Mouse (Mus musculus): ENCODE measurements around the gene Nup62. TPM values are rescaled to one million over a fixed set of nuclear protein-coding genes. Genes with fewer than 3 reads are reported as not detected.
A peak's percentile ranks its signal among the peaks of the same experiment; 100 is the strongest.

The Nup62 gene
- polyA plus RNA-seq, 1 experiment from 2014 or later = 48.7 TPM

GRCm38 (mm10) chr7:44835373-44836015 lies 19.6 kb downstream of the Nup62 start:
- no peak for DNase-seq (ENCODE audit: low read depth, low spot score)
- CTCF ChIA-PET = interaction anchor here (1.1 to 3.1 kb wide), 2 partner anchors 10 to 13 kb away, joined by 4 to 14 read pairs; no protein-coding TSS in a partner anchor
- TF ChIP-seq CTCF (IDR thresholded peaks at IDR 0.05) = no peak
- no peaks in the 10 kb centered on the region for H3K27me3 ChIP-seq
- ATAC-seq = no peak
- POLR2A ChIA-PET = interaction anchor here (1.1 to 1.4 kb wide), 2 partner anchors 8 to 16 kb away, joined by 4 to 6 read pairs; no protein-coding TSS in a partner anchor
- in situ Hi-C loops (cut with MboI; ENCODE audit: low pct_unique_long_range_greater_than_20kb) = no loop called here

GRCm38 (mm10) chr7:44836016-44836404 lies 20.1 kb downstream of the Nup62 start:
- in situ Hi-C loops (cut with MboI; ENCODE audit: low pct_unique_long_range_greater_than_20kb) = no loop called here
- DNase-seq (ENCODE audit: low read depth, low spot score) (no peak), ATAC-seq (no peak)
- POLR2A ChIA-PET = no interaction called here
- TF ChIP-seq CTCF (IDR thresholded peaks at IDR 0.05) = no peak
- H3K27me3 ChIP-seq = no peaks in the 10 kb centered on the region
- CTCF ChIA-PET = interaction anchor here (0.8 to 3.1 kb wide), 3 partner anchors 8 to 14 kb away, joined by 3 to 14 read pairs (median 4); no protein-coding TSS in a partner anchor

- TF ChIP-seq CTCF (IDR thresholded peaks at IDR 0.05) = no peak
- ATAC-seq = no peak
- CTCF ChIA-PET = interaction anchor here (0.8 to 3.1 kb wide), 4 partner anchors 9 to 91 kb away, joined by 3 to 14 read pairs (median 4); no protein-coding TSS in a partner anchor
- no peak for DNase-seq (ENCODE audit: low read depth, low spot score)
- POLR2A ChIA-PET = interaction anchor here (1.1 kb wide), 1 partner anchor 14 kb away, joined by 4 read pairs; no protein-coding TSS in a partner anchor
- in situ Hi-C loops (cut with MboI; ENCODE audit: low pct_unique_long_range_greater_than_20kb) = no loop called here
- no peaks in the 10 kb centered on the region for H3K27me3 ChIP-seq
These were observed 20.6 kb downstream of the Nup62 start for GRCm38 (mm10) chr7:44836423-44837053.

- no peaks in the 10 kb centered on the region for H3K27me3 ChIP-seq
- CTCF ChIA-PET = interaction anchor here (2.0 kb wide), 1 partner anchor 14 kb away, joined by 8 read pairs; no protein-coding TSS in a partner anchor
- TF ChIP-seq CTCF (IDR thresholded peaks at IDR 0.05) = no peak
- DNase-seq (ENCODE audit: low read depth, low spot score) (no peak), ATAC-seq (no peak)
- in situ Hi-C loops (cut with MboI; ENCODE audit: low pct_unique_long_range_greater_than_20kb) = no loop called here
- POLR2A ChIA-PET = interaction anchor here (2.7 kb wide), 1 partner anchor 11 kb away, joined by 11 read pairs; no protein-coding TSS in a partner anchor
These were observed 22.2 kb downstream of the Nup62 start for GRCm38 (mm10) chr7:44838073-44838472.

GRCm38 (mm10) chr7:44839171-44839490 lies 23.2 kb downstream of the Nup62 start:
- ChIA-PET POLR2A (interaction anchor here (1.0 to 2.7 kb wide), 2 partner anchors 12 to 57 kb away, joined by 3 to 11 read pairs; no protein-coding TSS in a partner anchor), CTCF (no interaction called here)
- ATAC-seq = no peak
- no peak for DNase-seq (ENCODE audit: low read depth, low spot score)
- no peak for TF ChIP-seq CTCF (IDR thresholded peaks at IDR 0.05)
- in situ Hi-C loops (cut with MboI; ENCODE audit: low pct_unique_long_range_greater_than_20kb) = no loop called here
- H3K27me3 ChIP-seq = no peaks in the 10 kb centered on the region

GRCm38 (mm10) chr7:44839491-44840191 lies 23.8 kb downstream of the Nup62 start:
- TF ChIP-seq CTCF (IDR thresholded peaks at IDR 0.05) = no peak
- DNase-seq (ENCODE audit: low read depth, low spot score) = no peak
- in situ Hi-C loops (cut with MboI; ENCODE audit: low pct_unique_long_range_greater_than_20kb) = no loop called here
- no peaks in the 10 kb centered on the region for H3K27me3 ChIP-seq
- ChIA-PET POLR2A (interaction anchor here (1.0 to 2.7 kb wide), 2 partner anchors 12 to 57 kb away, joined by 3 to 11 read pairs; no protein-coding TSS in a partner anchor), CTCF (no interaction called here)
- ATAC-seq = no peak

GRCm38 (mm10) chr7:44840426-44840825 lies 24.5 kb downstream of the Nup62 start:
- no peaks in the 10 kb centered on the region for H3K27me3 ChIP-seq
- DNase-seq (ENCODE audit: low read depth, low spot score) (no peak), ATAC-seq (no peak)
- TF ChIP-seq CTCF (IDR thresholded peaks at IDR 0.05) = no peak
- ChIA-PET CTCF (no interaction called here), POLR2A (no interaction called here)
- in situ Hi-C loops (cut with MboI; ENCODE audit: low pct_unique_long_range_greater_than_20kb) = no loop called here

- H3K27me3 ChIP-seq = no peaks in the 10 kb centered on the region
- ChIA-PET POLR2A (interaction anchor here (1.0 kb wide), 1 partner anchor 15 kb away, joined by 3 read pairs; no protein-coding TSS in a partner anchor), CTCF (interaction anchor here (1.6 kb wide), 1 partner anchor 24 kb away, joined by 4 read pairs; no protein-coding TSS in a partner anchor)
- no peak for TF ChIP-seq CTCF (IDR thresholded peaks at IDR 0.05)
- ATAC-seq (peak; percentile 18), DNase-seq (ENCODE audit: low read depth, low spot score) (no peak)
- in situ Hi-C loops (cut with MboI; ENCODE audit: low pct_unique_long_range_greater_than_20kb) = no loop called here
These were observed 26.1 kb downstream of the Nup62 start for GRCm38 (mm10) chr7:44841825-44842463.

- no peak for DNase-seq (ENCODE audit: low read depth, low spot score)
- TF ChIP-seq CTCF (IDR thresholded peaks at IDR 0.05) = no peak
- in situ Hi-C loops (cut with MboI; ENCODE audit: low pct_unique_long_range_greater_than_20kb) = no loop called here
- ChIA-PET POLR2A (no interaction called here), CTCF (interaction anchor here (1.8 kb wide), 1 partner anchor 21 kb away, joined by 6 read pairs; no protein-coding TSS in a partner anchor)
- no peak for ATAC-seq
- H3K27me3 ChIP-seq = no peaks in the 10 kb centered on the region
These were observed 29.1 kb downstream of the Nup62 start for GRCm38 (mm10) chr7:44845006-44845405.

GRCm38 (mm10) chr7:44846804-44847203 lies 30.9 kb downstream of the Nup62 start:
- no peak for DNase-seq (ENCODE audit: low read depth, low spot score)
- TF ChIP-seq CTCF (IDR thresholded peaks at IDR 0.05) = no peak
- CTCF ChIA-PET = no interaction called here
- in situ Hi-C loops (cut with MboI; ENCODE audit: low pct_unique_long_range_greater_than_20kb) = no loop called here
- POLR2A ChIA-PET = no interaction called here
- no peaks in the 10 kb centered on the region for H3K27me3 ChIP-seq
- ATAC-seq = no peak

Data from Patski (cell line).